Mouse (Mus musculus): Measurements from ENCODE around the gene Espn. TPM values are rescaled to one million over a fixed set of nuclear protein-coding genes. Genes with fewer than 3 reads are reported as not detected.

Espn gene
- polyA plus RNA-seq, 1 experiment from 2014 or later = 11.5 TPM

GRCm38 (mm10) chr4:152170286-152170685, 18.1 kb upstream of the Espn start:
- no peak overlapping the region for H3K9ac ChIP-seq
- WGBS = 79% methylated on average over 10 of the region's 10 CpGs
- no peaks in the 10 kb centered on the region for H3K4me1 ChIP-seq (ENCODE audit: insufficient read depth)
- no peak overlapping the region for H3K4me2 ChIP-seq
- H3K4me3 ChIP-seq (ENCODE audit: low read depth, low read length) = no peak overlapping the region
- TF ChIP-seq CTCF (IDR thresholded peaks at IDR 0.05; ENCODE audit: low read depth) = no peak
- H3K36me3 ChIP-seq (ENCODE audit: insufficient read depth) = no peaks in the 10 kb centered on the region
- 0 out of 2 replicates have a peak, but pooled peaks cover 4% of the 10 kb centered on the region for H3K27me3 ChIP-seq (ENCODE audit: insufficient read depth, low read length)
- H3K9me3 ChIP-seq (ENCODE audit: low read depth, low read length) = no peaks in the 10 kb centered on the region
- H3K27ac ChIP-seq (ENCODE audit: low read depth) = no peak overlapping the region
- DNase-seq (no peak), ATAC-seq (ENCODE audit: insufficient read depth) (no peak)

- Histone ChIP-seq H3K4me3 (ENCODE audit: low read depth, low read length) (no peak overlapping the region), H3K36me3 (ENCODE audit: insufficient read depth) (no peaks in the 10 kb centered on the region), H3K4me1 (ENCODE audit: insufficient read depth) (no peaks in the 10 kb centered on the region), H3K9me3 (ENCODE audit: low read depth, low read length) (no peaks in the 10 kb centered on the region), H3K4me2 (no peak overlapping the region), H3K9ac (no peak overlapping the region), H3K27me3 (ENCODE audit: insufficient read depth, low read length) (0 out of 2 replicates have a peak, but pooled peaks cover 4% of the 10 kb centered on the region), H3K27ac (ENCODE audit: low read depth) (no peak overlapping the region)
- no peak for TF ChIP-seq CTCF (IDR thresholded peaks at IDR 0.05; ENCODE audit: low read depth)
- DNase-seq (no peak), ATAC-seq (ENCODE audit: insufficient read depth) (no peak)
- WGBS = 71% methylated on average over 7 of the region's 7 CpGs
These were observed 16.9 kb upstream of the Espn start for GRCm38 (mm10) chr4:152169103-152169502.

GRCm38 (mm10) chr4:152168052-152168451, 15.9 kb upstream of the Espn start:
- no peaks in the 10 kb centered on the region for H3K9me3 ChIP-seq (ENCODE audit: low read depth, low read length)
- peak; percentile 36 for DNase-seq
- H3K4me1 ChIP-seq (ENCODE audit: insufficient read depth) = no peaks in the 10 kb centered on the region
- 31% methylated on average over 8 of the region's 8 CpGs for WGBS
- no peak overlapping the region for H3K4me2 ChIP-seq
- no peak for TF ChIP-seq CTCF (IDR thresholded peaks at IDR 0.05; ENCODE audit: low read depth)
- H3K36me3 ChIP-seq (ENCODE audit: insufficient read depth) = no peaks in the 10 kb centered on the region
- H3K9ac ChIP-seq = no peak overlapping the region
- no peak overlapping the region for H3K27ac ChIP-seq (ENCODE audit: low read depth)
- peak; percentile 63; the same call in 1 of the 2 replicates for ATAC-seq (ENCODE audit: insufficient read depth)
- H3K27me3 ChIP-seq (ENCODE audit: insufficient read depth, low read length) = 0 out of 2 replicates have a peak, but pooled peaks cover 4% of the 10 kb centered on the region
- H3K4me3 ChIP-seq (ENCODE audit: low read depth, low read length) = no peak overlapping the region

- TF ChIP-seq CTCF (IDR thresholded peaks at IDR 0.05; ENCODE audit: low read depth) = peak; percentile 96
- no peak overlapping the region for H3K4me2 ChIP-seq
- ATAC-seq (ENCODE audit: insufficient read depth) (peak; percentile 39; the same call in 1 of the 2 replicates), DNase-seq (peak; percentile 76)
- no peaks in the 10 kb centered on the region for H3K4me1 ChIP-seq (ENCODE audit: insufficient read depth)
- H3K27me3 ChIP-seq (ENCODE audit: insufficient read depth, low read length) = peaks cover 22% of the 10 kb centered on the region
- no peak overlapping the region for H3K27ac ChIP-seq (ENCODE audit: low read depth)
- no peaks in the 10 kb centered on the region for H3K36me3 ChIP-seq (ENCODE audit: insufficient read depth)
- H3K9ac ChIP-seq = no peak overlapping the region
- no peak overlapping the region for H3K4me3 ChIP-seq (ENCODE audit: low read depth, low read length)
- H3K9me3 ChIP-seq (ENCODE audit: low read depth, low read length) = no peaks in the 10 kb centered on the region
- 23% methylated on average over 22 of the region's 22 CpGs for WGBS
These were observed 13.1 kb upstream of the Espn start for GRCm38 (mm10) chr4:152165036-152165931.

GRCm38 (mm10) chr4:152162748-152163147, 10.6 kb upstream of the Espn start:
- Histone ChIP-seq H3K9me3 (ENCODE audit: low read depth, low read length) (no peaks in the 10 kb centered on the region), H3K9ac (no peak overlapping the region), H3K27ac (ENCODE audit: low read depth) (no peak overlapping the region), H3K4me2 (no peak overlapping the region), H3K27me3 (ENCODE audit: insufficient read depth, low read length) (peaks cover 43% of the 10 kb centered on the region), H3K36me3 (ENCODE audit: insufficient read depth) (no peaks in the 10 kb centered on the region), H3K4me1 (ENCODE audit: insufficient read depth) (no peaks in the 10 kb centered on the region), H3K4me3 (ENCODE audit: low read depth, low read length) (no peak overlapping the region)
- 81% methylated on average over 2 of the region's 2 CpGs for WGBS
- no peak for DNase-seq
- ATAC-seq (ENCODE audit: insufficient read depth) = no peak
- no peak for TF ChIP-seq CTCF (IDR thresholded peaks at IDR 0.05; ENCODE audit: low read depth)

GRCm38 (mm10) chr4:152161601-152162000, 9.4 kb upstream of the Espn start:
- Histone ChIP-seq H3K4me1 (ENCODE audit: insufficient read depth) (no peaks in the 10 kb centered on the region), H3K4me2 (no peak overlapping the region), H3K36me3 (ENCODE audit: insufficient read depth) (no peaks in the 10 kb centered on the region), H3K27ac (ENCODE audit: low read depth) (no peak overlapping the region), H3K9me3 (ENCODE audit: low read depth, low read length) (no peaks in the 10 kb centered on the region), H3K4me3 (ENCODE audit: low read depth, low read length) (no peak overlapping the region), H3K27me3 (ENCODE audit: insufficient read depth, low read length) (peaks cover 51% of the 10 kb centered on the region), H3K9ac (no peak overlapping the region)
- no peak for TF ChIP-seq CTCF (IDR thresholded peaks at IDR 0.05; ENCODE audit: low read depth)
- no peak for DNase-seq
- WGBS = 70% methylated on average over 6 of the region's 6 CpGs
- no peak for ATAC-seq (ENCODE audit: insufficient read depth)

GRCm38 (mm10) chr4:152160748-152161147, 8.6 kb upstream of the Espn start:
- Histone ChIP-seq H3K4me1 (ENCODE audit: insufficient read depth) (no peaks in the 10 kb centered on the region), H3K9ac (no peak overlapping the region), H3K4me3 (ENCODE audit: low read depth, low read length) (no peak overlapping the region), H3K4me2 (no peak overlapping the region), H3K27me3 (ENCODE audit: insufficient read depth, low read length) (peaks cover 51% of the 10 kb centered on the region), H3K27ac (ENCODE audit: low read depth) (no peak overlapping the region), H3K9me3 (ENCODE audit: low read depth, low read length) (no peaks in the 10 kb centered on the region), H3K36me3 (ENCODE audit: insufficient read depth) (no peaks in the 10 kb centered on the region)
- WGBS = 35% methylated on average over 4 of the region's 4 CpGs
- ATAC-seq (ENCODE audit: insufficient read depth) (no peak), DNase-seq (no peak)
- no peak for TF ChIP-seq CTCF (IDR thresholded peaks at IDR 0.05; ENCODE audit: low read depth)

Measured in lung, embryonic 14.5 days (tissue).